Mouse (Mus musculus) CH12.LX (cell line): Measurements from ENCODE around the gene Vps26a. TPM values are rescaled to one million over a fixed set of nuclear protein-coding genes. Genes with fewer than 3 reads are reported as not detected.
"Not testable (repeated sequence)": the region's sequence is repeated elsewhere in the genome, so short reads cannot be mapped to it uniquely, and the experiment has no call there.

ENCODE experiments used
- DNase-seq: peaks from one replicate; pipeline ENCODE4 v3.0.0-alpha.2; 2013; ENCODE audit errors: extremely low read depth
- H3K27ac ChIP-seq: 2 replicates; pipeline ENCODE4 v1.5.1; 2012; ENCODE audit warnings: low read depth, mild to moderate bottlenecking, control low read depth, moderate library complexity; ENCODE audit not compliant: insufficient read depth
- H3K27me3 ChIP-seq: replicated peaks from 2 replicates; pipeline ENCODE3; 2012; ENCODE audit warnings: inconsistent platforms
- H3K36me3 ChIP-seq, 2 experiments: replicated peaks in 1 of 2; 2 replicates each; pipeline versions ENCODE3 to v1.6.1; 2012; ENCODE audit warnings: inconsistent platforms in 1 of 2, low read length in 1 of 2, mild to moderate bottlenecking in 1 of 2, mixed read lengths in 1 of 2, moderate library complexity in 1 of 2; ENCODE audit not compliant: control insufficient read depth in 1 of 2, insufficient read depth in 1 of 2
- H3K4me1 ChIP-seq, 2 experiments: 2 replicates each; pipeline ENCODE4 v1.6.1; 2012; ENCODE audit warnings: inconsistent platforms in 1 of 2, moderate library complexity in 1 of 2; ENCODE audit not compliant: insufficient read depth in 2 of 2, control insufficient read depth in 1 of 2
- H3K4me2 ChIP-seq: 2 replicates; pipeline ENCODE4 v1.6.1; 2012; ENCODE audit warnings: low read depth, mild to moderate bottlenecking, control low read depth; ENCODE audit not compliant: poor library complexity, insufficient read depth, severe bottlenecking
- H3K4me3 ChIP-seq, 3 experiments: fragments of 150-350 bp in 1 of 3; sonication (generic) in 1 of 3; replicated peaks in 1 of 3; 2 replicates each; pipeline versions ENCODE3 to v1.5.1; 2011 to 2012; ENCODE audit warnings: low read depth in 2 of 3, low read length in 2 of 3, mild to moderate bottlenecking in 2 of 3, moderate library complexity in 2 of 3, control low read depth in 1 of 3, improper control_type of control experiment in 1 of 3, inconsistent platforms in 1 of 3, mixed read lengths in 1 of 3; ENCODE audit not compliant: poor library complexity in 1 of 3
- H3K79me2 ChIP-seq: replicated peaks from 2 replicates; pipeline ENCODE4 v1.6.1; 2012; ENCODE audit warnings: mild to moderate bottlenecking, moderate library complexity; ENCODE audit not compliant: control insufficient read depth, poor library complexity, insufficient read depth, severe bottlenecking; ENCODE audit errors: extremely low read depth
- H3K9ac ChIP-seq: 2 replicates; pipeline ENCODE4 v1.6.1; 2012; ENCODE audit warnings: low read depth, mild to moderate bottlenecking, control low read depth, moderate library complexity; ENCODE audit not compliant: insufficient read depth
- H3K9me3 ChIP-seq: replicated peaks from 2 replicates; pipeline ENCODE3; 2012; ENCODE audit warnings: low read length, inconsistent platforms, mixed read lengths
- BHLHE40 ChIP-seq: IDR thresholded peaks from 2 replicates; pipeline ENCODE4 v1.6.1; 2011; ENCODE audit warnings: mild to moderate bottlenecking, low read depth, low read length, improper control_type of control experiment
- CHD1 ChIP-seq: IDR thresholded peaks from 2 replicates; pipeline ENCODE4 v1.6.1; 2012; ENCODE audit warnings: low read depth, low read length, improper control_type of control experiment, inconsistent platforms
- CHD2 ChIP-seq: IDR thresholded peaks from 2 replicates; pipeline ENCODE4 v1.6.1; 2011; ENCODE audit warnings: low read length, improper control_type of control experiment
- CTCF ChIP-seq, 2 experiments: IDR thresholded peaks in 1 of 2; conservative IDR thresholded peaks in 1 of 2; 2 replicates each; pipeline ENCODE4 v1.5.1; 2011 to 2012; ENCODE audit warnings: low read depth in 2 of 2, low read length in 2 of 2, improper control_type of control experiment in 1 of 2, inconsistent platforms in 1 of 2, mild to moderate bottlenecking in 1 of 2, moderate library complexity in 1 of 2
- E2F4 ChIP-seq: IDR thresholded peaks from 2 replicates; pipeline ENCODE4 v1.6.1; 2011; ENCODE audit warnings: low read depth, low read length, improper control_type of control experiment; ENCODE audit not compliant: insufficient replicate concordance
- EP300 ChIP-seq: IDR thresholded peaks from 2 replicates; pipeline ENCODE4 v1.6.1; 2011; ENCODE audit warnings: low read length, improper control_type of control experiment
- ETS1 ChIP-seq: conservative IDR thresholded peaks from 2 replicates; pipeline ENCODE4 v1.6.1; 2012; ENCODE audit warnings: low read depth, mild to moderate bottlenecking, inconsistent platforms, low read length, improper control_type of control experiment, moderate library complexity
- GABPA ChIP-seq: IDR thresholded peaks from 2 replicates; pipeline ENCODE4 v1.6.1; 2012; ENCODE audit warnings: low read depth, low read length, improper control_type of control experiment, inconsistent platforms; ENCODE audit not compliant: insufficient replicate concordance
- HCFC1 ChIP-seq: IDR thresholded peaks from 2 replicates; pipeline ENCODE4 v1.6.1; 2012; ENCODE audit warnings: low read depth, mild to moderate bottlenecking, inconsistent platforms, low read length, improper control_type of control experiment
- IRF4 ChIP-seq: IDR thresholded peaks from 2 replicates; pipeline ENCODE4 v1.6.1; 2014; ENCODE audit warnings: low read depth, mild to moderate bottlenecking, inconsistent platforms, low read length, improper control_type of control experiment
- KAT2A ChIP-seq: IDR thresholded peaks from 2 replicates; pipeline ENCODE4 v1.6.1; 2012; ENCODE audit warnings: low read length, improper control_type of control experiment, inconsistent platforms; ENCODE audit not compliant: insufficient replicate concordance
- MAX ChIP-seq: IDR thresholded peaks from 2 replicates; pipeline ENCODE4 v1.6.1; 2011; ENCODE audit warnings: low read length, improper control_type of control experiment
- MEF2A ChIP-seq: IDR thresholded peaks from 2 replicates; pipeline ENCODE4 v1.6.1; 2014; ENCODE audit warnings: low read depth, mild to moderate bottlenecking, inconsistent platforms, low read length, improper control_type of control experiment, borderline replicate concordance
- MXI1 ChIP-seq: IDR thresholded peaks from 2 replicates; pipeline ENCODE4 v1.6.1; 2011; ENCODE audit warnings: mild to moderate bottlenecking, low read depth, low read length, improper control_type of control experiment
- PAX5 ChIP-seq: IDR thresholded peaks from 2 replicates; pipeline ENCODE4 v1.6.1; 2012; ENCODE audit warnings: low read length, inconsistent platforms, mixed read lengths
- POLR2A ChIP-seq: IDR thresholded peaks from 2 replicates; pipeline ENCODE4 v1.6.1; 2011; ENCODE audit warnings: low read depth, mild to moderate bottlenecking, improper control_type of control experiment, low read length
- RAD21 ChIP-seq: IDR thresholded peaks from 2 replicates; pipeline ENCODE4 v1.6.1; 2011; ENCODE audit warnings: low read depth, mild to moderate bottlenecking, low read length, improper control_type of control experiment, moderate library complexity
- RCOR1 ChIP-seq: conservative IDR thresholded peaks from 2 replicates; pipeline ENCODE4 v1.6.1; 2012; ENCODE audit warnings: low read depth, mild to moderate bottlenecking, inconsistent platforms, low read length, improper control_type of control experiment
- SMC3 ChIP-seq: IDR thresholded peaks from 2 replicates; pipeline ENCODE4 v1.6.1; 2011; ENCODE audit warnings: low read depth, low read length, improper control_type of control experiment
- TBP ChIP-seq: conservative IDR thresholded peaks from 2 replicates; pipeline ENCODE4 v1.6.1; 2011; ENCODE audit warnings: low read depth, low read length, improper control_type of control experiment
- UBTF ChIP-seq: IDR thresholded peaks from 2 replicates; pipeline ENCODE4 v1.6.1; 2012; ENCODE audit warnings: low read depth, mild to moderate bottlenecking, inconsistent platforms, low read length, improper control_type of control experiment, moderate library complexity
- USF1 ChIP-seq: IDR thresholded peaks from 2 replicates; pipeline ENCODE4 v1.6.1; 2014; ENCODE audit warnings: low read depth, mild to moderate bottlenecking, inconsistent platforms, low read length, improper control_type of control experiment
- USF2 ChIP-seq: conservative IDR thresholded peaks from 2 replicates; pipeline ENCODE4 v1.6.1; 2011; ENCODE audit warnings: low read depth, low read length, improper control_type of control experiment
- dilution Hi-C: fragments of 300-500 bp; cut with MboI; formaldehyde crosslinking; loops from 2 replicates; pipeline ENCODE4 v1.14.3; 2020; ENCODE audit warnings: low sequenced_read_pairs; ENCODE audit not compliant: extremely low pct_unique_long_range_greater_than_20kb, extremely low pct_ligation_motif_present
- in situ Hi-C: fragments of 300-500 bp; cut with MboI; formaldehyde crosslinking; loops from 3 replicates; pipeline ENCODE4 v1.14.3; 2019; ENCODE audit warnings: low sequenced_read_pairs, low pct_ligation_motif_present, low pct_unique_long_range_greater_than_20kb, mixed read lengths
- polyA plus RNA-seq: library from polyadenylated mRNA; unstranded; fragments of >175 nt; gene quantifications from 2 replicates; pipeline ENCODE4 v1.2.1, GENCODE M21; 2012; ENCODE audit warnings: low read depth; ENCODE audit not compliant: insufficient read length
- total RNA-seq, 2 experiments: library from RNA; depleted of rRNA; stranded (reverse); fragments of 300-350 nt in 1 of 2; fragments of >200 nt in 1 of 2; gene quantifications; 2 replicates each; pipeline ENCODE4 v1.2.3; 2012 to 2014

Gene Vps26a
- total and polyA plus RNA-seq, 3 experiments, result 14.2 to 33.5 (median 32.5) TPM

DNA sequence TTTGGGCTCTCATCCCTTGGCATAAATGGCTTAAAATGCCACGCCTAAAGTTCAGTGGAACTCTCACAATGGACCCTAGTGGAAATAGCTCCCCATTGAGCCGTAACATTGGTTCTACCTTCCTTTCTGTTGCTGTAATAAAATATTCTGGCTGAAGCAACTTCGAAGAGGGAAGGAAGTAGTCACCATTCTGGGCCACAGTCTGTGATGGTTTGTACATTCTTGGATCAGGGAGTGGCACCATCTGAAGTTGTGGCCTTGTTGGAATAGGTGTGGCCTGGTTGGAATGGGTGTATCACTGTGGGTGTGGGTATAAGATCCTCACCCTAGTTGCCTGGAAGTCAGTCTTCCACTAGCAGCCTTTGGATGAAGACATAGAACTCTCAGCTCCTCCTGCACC is 5.1 kb upstream of the Vps26a start:
- H3K9me3 ChIP-seq, H3K27ac ChIP-seq, H3K4me2 ChIP-seq, H3K27me3 ChIP-seq, H3K9ac ChIP-seq, in situ Hi-C loops, H3K79me2 ChIP-seq, DNase-seq, H3K4me3 ChIP-seq, dilution Hi-C loops: not testable (repeated sequence)
- H3K4me1 ChIP-seq, result peaks cover 7 to 12% of the 10 kb centered on the region in 2 experiments
- peaks cover 33 to 40% of the 10 kb centered on the region in 2 experiments for H3K36me3 ChIP-seq

GRCm38 (mm10) chr10:62488266-62488665 is 1.7 kb upstream of the Vps26a start:
- Histone ChIP-seq H3K9ac (no peak overlapping the region), H3K9me3 (no peaks in the 10 kb centered on the region), H3K27ac (no peak overlapping the region), H3K4me1 (peaks cover 7 to 17% of the 10 kb centered on the region in 2 experiments), H3K4me2 (0 out of 2 replicates have a peak overlapping the region, but pooled peaks have one; percentile 76), H3K27me3 (no peaks in the 10 kb centered on the region), H3K36me3 (peaks cover 7 to 12% of the 10 kb centered on the region in 2 experiments), H3K4me3 (no peak overlapping the region), H3K79me2 (peaks cover 20% of the 10 kb centered on the region)
- peak; percentile 23; the same call in 1 of the 2 replicates for TF ChIP-seq BHLHE40
- TF ChIP-seq PAX5, result no peak
- peak; percentile 46 to 71; a peak in 3 of 4 replicates for TF ChIP-seq CTCF (conservative IDR thresholded peaks at IDR 0.05 in 1 of 2, IDR thresholded peaks at IDR 0.05 in 1 of 2; ENCODE audit: low read depth in 2 of 2, low read length in 2 of 2)
- TF ChIP-seq CHD2, result 0 out of 2 replicates have a peak, but pooled peaks have one; percentile 17
- TF ChIP-seq HCFC1, result no peak
- TF ChIP-seq IRF4, result 0 out of 2 replicates have a peak, but pooled peaks have one; percentile 22
- TF ChIP-seq MAX, result peak; percentile 49; the same call in 1 of the 2 replicates
- TF ChIP-seq SMC3, result peak; percentile 56
- peak; percentile 54 for TF ChIP-seq RAD21
- DNase-seq, result no peak
- in situ Hi-C loops (no loop called here), dilution Hi-C loops (no loop called here)

- no peaks in the 10 kb centered on the region for H3K36me3 ChIP-seq
- H3K79me2 ChIP-seq, result peaks cover 27% of the 10 kb centered on the region
- no peaks in the 10 kb centered on the region for H3K27me3 ChIP-seq
- no peaks in the 10 kb centered on the region for H3K9me3 ChIP-seq
- peaks cover 7 to 17% of the 10 kb centered on the region in 2 experiments for H3K4me1 ChIP-seq
- H3K9ac ChIP-seq, result peak overlapping the region; percentile 54
- peak; percentile 45 for DNase-seq
- peak overlapping the region; percentile 37; the same call in 1 of the 2 replicates for H3K27ac ChIP-seq
- dilution Hi-C loops, result no loop called here
- peak overlapping the region; percentile 84 to 89 (median 88) for H3K4me3 ChIP-seq
- in situ Hi-C loops, result no loop called here
- H3K4me2 ChIP-seq, result peak overlapping the region; percentile 98
- TF ChIP-seq POLR2A (no peak), MEF2A (no peak), PAX5 (no peak), RCOR1 (0 out of 2 replicates have a peak, but pooled peaks have one; percentile 8), TBP (no peak), CHD2 (no peak), SMC3 (no peak), GABPA (no peak), MAX (peak; percentile 47; the same call in 1 of the 2 replicates), IRF4 (peak; percentile 37; the same call in 1 of the 2 replicates), MXI1 (no peak; the same call in 1 of the 2 replicates), KAT2A (no peak), USF2 (no peak), UBTF (peak; percentile 94; the same call in 1 of the 2 replicates), ETS1 (no peak), EP300 (peak; percentile 42), CHD1 (0 out of 2 replicates have a peak, but pooled peaks have one; percentile 46), E2F4 (no peak), USF1 (no peak)
Measured at GRCm38 (mm10) chr10:62485878-62486582, 575 bp downstream of the Vps26a start.
